Mouse (Mus musculus) kidney, adult 9 months (tissue): ENCODE results near the gene Adora3.
"Not testable (repeated sequence)": the region's sequence is repeated elsewhere in the genome, so short reads cannot be mapped to it uniquely, and the experiment has no call there.

ENCODE experiments used
- DNase-seq: peaks from one replicate; pipeline ENCODE4 v3.0.0; 2022

Gene Adora3

DNA sequence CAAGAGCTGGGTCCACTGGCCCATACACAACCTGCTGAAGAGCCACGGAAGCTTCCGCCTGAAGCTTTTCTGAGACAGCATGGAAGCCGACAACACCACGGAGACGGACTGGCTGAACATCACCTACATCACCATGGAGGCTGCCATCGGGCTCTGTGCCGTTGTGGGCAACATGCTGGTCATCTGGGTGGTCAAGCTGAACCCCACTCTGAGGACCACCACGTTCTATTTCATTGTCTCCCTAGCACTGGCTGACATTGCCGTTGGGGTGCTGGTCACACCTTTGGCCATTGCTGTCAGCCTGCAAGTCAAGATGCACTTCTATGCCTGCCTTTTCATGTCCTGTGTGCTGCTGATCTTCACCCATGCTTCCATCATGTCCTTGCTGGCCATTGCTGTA, 34.1 kb downstream of the Adora3 start:
- DNase-seq, result no peak

DNA sequence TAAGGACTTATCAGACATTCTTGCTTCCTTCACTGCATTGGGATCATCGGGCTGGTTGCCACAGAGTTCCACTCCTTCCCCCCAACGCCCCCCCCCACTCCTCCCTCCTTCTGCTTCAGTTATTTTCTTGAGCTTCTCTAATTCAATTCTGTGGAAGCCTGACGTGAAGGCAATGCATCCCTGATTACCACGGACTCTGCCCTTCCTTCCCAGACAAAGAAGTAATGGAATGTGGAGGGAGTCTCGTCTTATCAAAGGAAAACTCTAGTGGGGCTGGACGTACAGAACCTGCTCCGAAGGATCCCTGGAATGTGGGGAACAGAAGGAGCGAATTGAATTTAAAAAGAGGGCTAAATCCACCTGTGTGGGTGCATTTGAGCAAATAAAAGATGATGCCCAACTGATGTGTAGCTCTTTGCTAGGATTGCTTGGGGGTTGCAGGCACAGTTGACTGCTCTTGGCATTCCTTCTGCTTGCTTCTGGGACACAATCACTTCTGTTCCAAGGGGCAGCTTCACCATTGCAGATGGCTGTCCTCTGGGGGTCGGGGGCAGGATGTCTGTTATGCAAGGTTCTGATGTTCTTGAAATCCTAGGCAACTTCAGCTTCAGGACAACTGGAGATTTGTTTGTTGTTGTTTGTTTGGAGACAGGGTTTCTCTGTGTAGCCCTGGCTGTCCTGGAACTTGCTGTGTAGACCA, 37.4 kb downstream of the Adora3 start:
- no peak for DNase-seq

DNA sequence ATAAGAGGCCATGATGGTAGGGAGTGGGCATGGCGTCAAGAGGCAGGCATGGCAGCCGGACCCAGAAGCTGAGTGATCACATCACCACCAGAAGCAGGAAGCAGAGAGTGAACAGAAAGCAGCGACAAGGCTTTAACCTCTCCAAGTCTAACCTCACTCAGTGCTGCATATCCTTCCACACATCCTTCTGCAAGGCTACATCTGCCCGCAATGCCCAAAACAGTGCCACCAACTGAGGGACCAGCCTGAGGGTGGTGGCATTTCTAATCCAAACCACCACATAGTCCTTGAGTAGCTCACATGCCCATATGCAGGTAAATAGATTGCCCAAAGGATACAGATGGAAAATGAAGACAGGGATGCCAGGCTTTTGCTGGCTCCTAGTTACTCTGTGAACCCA, 38.3 kb downstream of the Adora3 start:
- DNase-seq, result no peak

DNA sequence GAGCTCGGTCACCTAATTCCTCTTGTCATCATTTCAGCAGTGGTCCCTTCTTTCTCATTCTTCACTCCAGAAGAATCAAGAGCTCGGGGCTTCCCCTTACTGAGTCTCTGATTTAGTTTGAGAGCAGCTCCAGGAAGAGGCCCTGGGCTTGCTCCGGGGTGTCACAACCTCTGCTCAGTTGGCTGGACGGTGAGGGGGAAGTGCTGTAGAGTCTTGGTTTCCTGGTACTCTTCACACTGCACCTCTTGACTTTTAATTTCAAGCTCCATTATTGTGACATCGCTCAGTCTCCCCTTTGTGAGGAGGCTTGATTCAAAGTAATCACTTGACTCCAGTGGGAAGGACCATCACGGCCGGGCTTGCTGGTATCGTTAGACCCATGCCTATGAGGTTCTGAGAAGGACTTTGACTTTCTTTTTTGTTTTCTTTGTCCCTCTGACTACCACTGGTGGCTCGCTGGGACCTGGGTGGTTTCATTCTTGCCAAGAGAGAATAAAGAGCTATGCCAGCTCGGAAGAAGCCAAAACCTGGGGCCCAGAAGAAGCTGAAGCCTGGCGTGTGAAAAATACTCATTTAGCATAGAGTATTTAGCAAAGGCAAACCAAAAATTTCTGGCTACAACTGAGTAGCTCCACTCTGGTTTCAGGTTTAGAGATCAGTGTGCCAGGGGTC, 40.0 kb downstream of the Adora3 start:
- DNase-seq, result no peak

DNA sequence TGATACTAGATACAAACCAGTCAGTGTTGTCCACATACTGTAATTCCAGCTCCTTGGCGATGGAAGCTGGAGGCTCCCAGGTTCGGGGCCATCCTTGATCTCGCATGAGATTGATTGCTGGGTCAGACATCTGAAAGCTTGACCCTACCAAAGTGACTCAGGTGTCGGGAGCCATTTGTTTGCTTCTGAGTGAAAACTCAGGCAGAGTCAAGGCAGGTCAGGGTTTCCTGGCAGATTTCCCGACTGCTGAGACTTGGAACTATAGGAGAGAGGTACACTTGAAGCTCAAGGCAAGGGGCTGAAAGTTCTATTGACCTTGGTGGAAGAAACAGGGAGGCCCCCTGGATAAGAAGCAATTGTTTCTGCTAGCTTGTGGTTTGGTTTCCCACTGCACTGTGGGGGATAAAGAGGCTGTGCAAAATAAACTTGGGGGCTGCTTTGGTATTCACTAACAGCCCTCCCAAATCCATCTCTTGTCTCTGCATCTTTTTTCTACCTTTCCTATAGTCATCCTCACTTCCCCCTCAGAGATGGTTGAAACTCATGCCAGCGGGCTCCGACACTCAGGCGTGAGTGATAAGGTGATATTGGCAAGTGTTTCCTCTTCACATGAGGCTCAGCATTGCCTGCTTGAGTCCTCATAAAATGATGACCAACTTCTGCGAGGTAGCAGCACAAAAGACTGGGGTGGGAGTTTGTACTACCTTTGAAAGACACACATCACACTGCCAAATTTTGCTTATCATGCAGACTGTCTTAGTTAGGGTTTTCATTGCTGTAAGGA, 41.6 kb downstream of the Adora3 start:
- DNase-seq, result no peak

DNA sequence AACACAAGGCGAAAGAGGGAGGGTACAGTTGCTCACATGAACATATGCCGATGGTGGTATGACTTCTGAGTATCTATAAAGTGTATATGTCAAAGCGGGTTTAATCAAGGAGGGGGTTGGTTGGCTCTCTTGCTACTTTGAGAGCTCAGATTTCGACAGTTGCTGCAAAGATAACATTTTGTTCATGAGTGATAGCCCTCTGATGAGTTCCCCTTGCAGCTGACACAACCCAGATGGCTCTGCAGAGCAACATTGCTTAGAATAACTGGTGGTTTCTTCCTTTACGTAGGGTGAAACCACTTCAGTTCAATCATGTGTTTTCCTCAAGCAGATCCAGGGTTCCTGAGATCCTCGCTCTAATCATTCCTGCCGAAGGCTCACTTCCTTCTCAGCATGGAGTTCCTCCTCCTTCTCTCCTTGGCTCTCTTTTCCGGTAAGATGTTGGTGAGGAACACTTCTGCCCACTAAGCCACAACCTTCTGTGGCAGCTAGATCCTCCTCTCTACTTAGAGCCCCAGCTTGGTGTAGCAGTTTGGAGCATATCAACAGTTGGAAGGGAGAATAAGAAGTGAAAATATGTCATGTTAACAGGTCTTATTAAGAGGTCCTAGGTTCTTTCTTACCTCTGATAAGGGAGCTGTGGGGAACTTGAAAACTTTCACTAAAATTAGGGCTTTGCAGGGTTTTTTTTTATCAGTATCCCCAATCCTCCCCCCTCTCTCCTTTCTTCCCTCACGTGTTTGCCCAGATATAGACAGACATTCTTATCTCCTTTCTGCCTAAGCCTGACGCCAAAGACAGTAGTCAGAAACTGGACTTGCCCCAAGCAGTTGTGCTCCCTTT, 43.4 kb downstream of the Adora3 start:
- DNase-seq, result no peak

DNA sequence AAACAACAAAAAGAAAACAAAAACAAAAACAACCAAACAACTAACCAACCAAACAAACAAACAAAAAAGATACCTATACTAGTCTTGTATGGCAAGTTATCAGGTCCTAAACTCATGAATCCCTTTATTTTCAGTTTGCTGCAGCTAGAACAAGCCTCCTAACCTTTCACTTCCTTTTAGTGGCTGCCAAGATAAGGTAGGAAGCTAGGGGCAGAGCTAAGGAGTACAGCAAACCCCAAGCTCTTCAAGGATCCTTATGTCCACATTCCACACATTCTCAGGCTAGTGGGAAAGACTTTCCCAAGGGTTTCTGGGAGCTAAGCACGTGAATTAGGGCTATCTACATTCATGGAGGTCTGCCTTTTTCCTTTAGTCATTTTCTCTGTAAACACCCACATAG, 44.6 kb downstream of the Adora3 start:
- DNase-seq, result no peak

DNA sequence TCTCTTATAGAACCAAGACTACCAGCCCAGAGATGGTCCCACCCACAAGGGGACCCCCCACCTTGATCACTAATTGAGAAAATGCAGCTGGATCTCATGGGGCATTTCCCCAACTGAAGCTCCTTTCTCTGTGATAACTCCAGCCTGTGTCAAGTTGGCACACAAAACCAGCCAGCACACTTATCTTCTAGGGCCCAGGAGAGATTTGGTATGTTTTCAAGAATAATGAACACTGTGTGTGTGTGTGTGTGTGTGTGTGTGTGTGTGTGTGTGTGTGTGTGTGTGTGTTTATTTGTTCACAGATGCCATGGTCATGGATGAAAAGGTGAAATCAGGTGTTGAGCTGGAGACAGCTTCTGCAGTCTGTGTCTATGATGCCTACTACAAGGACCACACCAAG, 45.8 kb downstream of the Adora3 start:
- DNase-seq, result not testable (repeated sequence)

DNA sequence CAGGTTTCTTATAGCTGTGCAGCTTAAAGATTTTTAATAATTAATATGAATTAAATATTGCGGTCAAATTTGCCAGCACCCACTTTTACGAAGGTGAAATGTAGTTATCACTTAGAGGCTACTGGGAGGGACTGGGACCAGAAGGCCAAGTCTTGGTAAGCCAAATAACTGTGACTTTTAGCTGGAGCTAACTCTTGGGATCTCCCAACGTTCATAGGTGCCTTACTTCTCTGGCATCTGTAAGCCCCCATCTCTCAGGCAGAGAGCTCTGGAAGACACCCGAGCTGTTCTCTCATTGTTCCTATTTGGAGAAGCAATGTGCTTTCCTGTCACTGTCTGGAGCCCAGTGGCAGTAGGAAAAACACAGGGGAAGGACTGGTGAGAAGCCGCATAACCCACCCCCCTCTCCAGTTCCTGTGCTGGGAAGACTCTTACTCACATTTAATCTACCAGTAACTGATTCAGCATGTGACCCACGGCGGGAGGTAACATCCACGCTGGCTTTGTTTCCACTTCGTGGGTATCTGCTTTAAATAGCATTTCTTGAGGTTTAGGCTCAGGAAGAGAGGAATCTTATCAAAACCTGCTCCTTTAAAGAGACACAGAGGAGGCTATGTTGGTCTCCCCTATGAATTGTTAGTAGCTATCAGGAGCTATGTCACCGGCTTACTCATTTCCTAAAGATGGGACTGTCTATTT, 47.1 kb downstream of the Adora3 start:
- no peak for DNase-seq

DNA sequence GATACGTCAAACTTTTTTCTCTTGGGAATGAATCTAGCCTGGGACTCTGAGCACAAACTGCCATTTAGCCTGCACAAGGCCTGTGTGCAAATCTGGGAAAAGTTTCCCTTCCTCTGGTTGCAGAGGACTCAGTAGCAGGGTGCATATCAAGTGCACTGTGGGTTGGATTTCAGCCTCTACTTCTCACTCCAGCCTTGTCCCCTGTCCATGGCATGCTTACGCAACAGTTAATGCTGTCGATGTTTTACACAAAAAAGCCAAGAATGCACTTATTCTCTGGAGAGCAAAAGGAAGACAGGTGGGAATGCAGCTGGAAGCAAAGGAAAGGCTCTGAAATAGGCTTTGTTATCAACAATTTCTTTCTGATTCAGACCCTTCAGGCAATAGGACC, 47.7 kb downstream of the Adora3 start:
- no peak for DNase-seq

DNA sequence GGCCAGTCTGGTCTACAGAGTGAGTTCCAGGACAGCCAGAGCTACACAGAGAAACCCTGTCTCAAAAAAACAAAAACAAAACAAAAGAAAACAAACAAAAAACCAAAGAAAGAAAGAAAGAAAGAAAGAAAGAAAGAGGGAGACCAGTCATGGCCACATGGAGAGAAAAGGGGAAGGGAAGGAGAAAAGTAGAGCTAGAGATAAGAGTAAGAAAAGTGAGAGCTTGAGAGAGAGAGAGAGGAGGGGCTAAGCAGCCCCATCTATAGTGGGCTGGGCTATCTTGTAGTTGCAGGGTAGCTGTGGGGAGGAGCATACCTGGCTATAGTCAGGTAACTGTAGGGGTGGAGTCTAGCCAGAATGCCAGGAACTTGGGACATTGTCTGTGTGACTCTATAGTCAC, 50.1 kb downstream of the Adora3 start:
- not testable (repeated sequence) for DNase-seq

DNA sequence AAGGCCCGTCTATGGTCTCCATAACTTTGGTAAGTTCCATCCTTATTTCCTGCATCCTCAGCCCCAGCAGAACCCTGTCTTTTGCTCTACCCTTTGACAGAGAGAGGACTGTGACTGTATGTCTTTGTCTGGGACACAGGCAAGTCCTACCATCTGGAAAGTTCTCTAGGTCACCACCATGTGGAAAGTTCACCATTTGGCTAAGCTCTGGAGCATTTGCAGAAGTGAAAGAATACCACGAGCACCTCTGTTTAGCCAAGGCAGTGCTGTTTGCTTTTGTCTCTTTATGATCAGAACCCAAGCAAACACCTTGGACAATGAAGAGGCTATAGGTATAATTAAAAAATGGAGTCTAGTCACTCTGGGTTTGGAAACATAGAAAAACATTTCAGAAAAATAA, 51.3 kb downstream of the Adora3 start:
- DNase-seq, result no peak

DNA sequence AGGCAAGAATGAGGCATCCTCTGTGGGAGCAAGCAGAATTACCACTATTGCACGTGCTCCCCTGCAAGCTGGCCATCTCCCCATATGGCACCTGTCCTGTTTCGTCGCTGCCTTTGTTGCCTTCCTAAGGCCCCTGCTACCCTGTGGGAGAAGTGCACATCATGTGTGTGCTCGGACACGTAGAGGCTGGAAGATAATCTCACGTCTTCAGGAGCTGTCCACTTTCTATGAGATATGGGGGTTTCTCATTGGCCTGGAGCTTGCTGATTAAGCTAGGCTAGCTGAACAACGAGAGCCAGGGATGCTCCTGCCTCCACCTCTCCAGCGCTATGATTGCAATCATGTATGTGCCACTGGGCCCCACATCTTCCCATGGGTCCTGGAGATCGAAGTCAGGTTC, 54.0 kb downstream of the Adora3 start:
- no peak for DNase-seq

DNA sequence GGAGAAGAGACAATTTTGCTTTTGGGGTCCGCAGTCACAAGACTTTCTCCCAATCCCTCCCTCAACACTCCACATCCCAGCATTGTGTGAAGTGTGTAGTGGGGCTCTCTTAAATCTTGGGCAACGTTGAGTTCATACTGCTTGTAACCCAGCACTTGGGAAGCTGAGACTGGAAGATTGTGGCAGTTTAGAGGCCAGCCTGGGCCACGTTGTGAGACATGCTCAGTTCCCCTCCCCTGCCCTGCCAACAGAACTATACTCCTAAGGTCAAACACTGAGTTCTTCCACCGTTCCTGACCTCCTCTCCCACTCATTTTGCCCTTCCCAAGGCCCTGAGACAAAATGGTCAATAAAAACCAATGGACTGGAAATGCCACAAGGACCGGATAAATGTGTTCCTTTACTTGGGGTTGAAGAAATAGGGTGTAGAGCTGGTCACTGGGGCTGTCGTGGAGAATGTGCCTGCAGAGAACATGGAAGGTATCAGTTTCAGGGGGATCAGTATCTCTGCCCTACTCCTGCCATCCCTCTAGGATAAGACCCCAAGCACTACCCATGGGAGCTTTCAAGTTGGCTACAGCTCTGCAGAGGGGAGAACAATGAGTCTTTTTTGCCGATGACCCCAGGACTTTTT, 57.0 kb downstream of the Adora3 start:
- DNase-seq, result peak; percentile 27

DNA sequence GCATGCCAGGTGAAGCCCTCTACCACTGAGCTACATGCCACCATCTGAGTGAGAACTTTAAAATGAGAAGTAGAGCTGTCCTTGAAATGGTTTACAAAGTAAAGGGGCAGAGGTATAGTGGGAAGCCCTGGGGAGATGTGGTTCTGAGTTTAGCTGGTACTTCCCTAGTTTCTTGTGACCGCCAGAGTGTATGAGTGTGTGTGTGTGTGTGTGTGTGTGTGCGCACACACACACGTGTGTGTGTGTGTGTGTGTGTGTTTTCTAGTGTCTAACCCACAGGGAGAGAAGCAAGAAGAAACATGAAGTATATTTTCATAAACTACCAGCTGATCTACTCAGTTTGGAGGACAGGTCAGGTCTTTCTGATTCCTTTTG, 57.5 kb downstream of the Adora3 start:
- DNase-seq, result no peak

DNA sequence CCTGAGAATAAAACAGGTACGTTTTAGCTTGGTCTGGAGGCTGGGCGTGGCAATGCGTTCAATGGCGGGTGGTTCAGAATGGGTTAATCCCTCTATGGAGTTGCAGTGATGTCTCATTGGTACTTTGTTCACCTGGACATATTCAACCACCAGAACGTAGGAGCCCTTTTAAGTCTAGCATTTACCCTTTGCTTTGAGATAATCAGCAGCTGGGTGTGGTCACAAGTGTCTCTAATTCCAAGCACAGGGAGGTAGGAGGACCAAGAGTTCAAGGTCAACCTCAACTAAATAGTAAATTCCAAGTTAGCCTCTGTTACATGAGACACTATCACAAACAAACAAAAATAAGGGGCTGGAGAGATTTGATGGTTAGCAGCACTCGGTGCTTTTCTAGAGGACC, 58.1 kb downstream of the Adora3 start:
- no peak for DNase-seq

DNA sequence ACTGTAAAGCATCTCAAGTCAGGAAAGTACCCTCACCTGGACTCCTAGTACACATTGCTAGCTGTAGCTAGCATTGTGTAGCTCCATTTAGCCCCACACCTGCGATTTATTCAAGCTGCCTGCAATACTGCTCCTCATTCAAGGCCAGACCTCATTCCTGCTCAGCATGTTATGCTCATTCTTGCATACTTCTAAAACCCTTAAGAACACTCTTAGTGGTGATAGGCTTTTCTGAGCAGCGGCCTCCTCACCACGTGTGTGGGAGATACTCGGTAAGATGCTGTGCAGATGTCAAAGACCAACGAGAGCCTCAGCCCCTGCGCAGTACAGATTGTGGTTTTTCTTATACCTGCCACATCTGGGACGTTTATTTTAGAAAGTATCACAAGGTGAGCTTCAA, 59.2 kb downstream of the Adora3 start:
- no peak for DNase-seq

DNA sequence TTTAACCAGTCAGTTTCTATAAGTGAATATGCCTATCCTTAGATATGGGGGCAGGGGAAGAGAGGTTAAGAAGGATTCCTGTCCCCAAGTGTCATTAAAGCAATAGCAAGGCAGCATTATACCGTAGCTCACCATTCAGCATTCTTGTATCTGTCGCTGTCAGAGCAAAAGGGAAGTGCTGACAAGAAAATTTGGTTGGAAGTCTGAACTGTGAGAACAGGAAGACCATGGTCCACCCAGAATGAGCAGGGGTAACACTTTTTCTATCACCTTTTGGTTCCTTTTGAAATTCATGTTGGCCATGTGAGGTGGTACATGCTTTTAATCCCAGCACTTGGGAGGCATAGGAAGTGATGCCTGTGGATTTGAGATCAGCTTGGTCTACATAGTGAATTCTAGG, 60.4 kb downstream of the Adora3 start:
- no peak for DNase-seq

DNA sequence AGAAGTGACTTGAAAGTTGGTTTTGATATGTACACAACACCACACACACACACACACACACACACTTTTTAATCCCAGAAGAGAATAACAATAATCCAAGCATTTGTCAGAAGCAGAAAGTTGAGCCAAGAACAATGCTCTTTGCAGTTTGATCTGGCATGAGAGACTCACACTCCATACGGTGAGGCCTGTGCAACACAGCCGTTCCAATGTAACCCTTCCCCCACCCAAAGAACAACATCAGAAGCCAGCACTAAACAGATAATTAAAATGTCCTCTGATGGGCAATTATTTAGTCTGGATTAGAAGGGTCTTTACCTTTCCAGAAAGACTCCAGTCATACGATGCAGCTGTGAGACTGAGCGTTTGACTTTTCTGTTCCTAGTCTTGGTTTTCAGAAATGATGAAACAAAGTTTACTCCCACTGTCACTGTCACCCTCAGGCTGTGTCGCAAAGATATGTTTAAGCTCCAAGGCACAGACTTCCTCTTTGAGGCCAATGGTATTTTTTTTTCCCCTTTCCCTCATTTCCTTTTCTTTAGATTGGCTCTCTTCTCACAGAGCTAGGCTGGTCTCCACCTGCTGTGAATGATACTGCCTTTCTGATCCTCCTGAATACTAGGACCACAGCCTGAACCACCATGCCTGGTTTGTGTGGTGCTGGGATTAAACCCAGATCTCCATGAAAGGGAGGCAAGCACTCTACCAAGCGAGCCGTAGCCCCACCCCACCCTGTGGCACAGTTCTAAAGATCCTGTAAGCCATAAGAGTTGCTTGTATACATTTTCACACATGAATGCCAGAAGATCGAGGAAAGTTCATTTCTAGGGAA, 61.8 kb downstream of the Adora3 start, which contains the start of gene I830077J02Rik:
TSS of gene I830077J02Rik (minus strand) at position 425 of the 832 bp plus-strand sequence.
- no peak for DNase-seq

DNA sequence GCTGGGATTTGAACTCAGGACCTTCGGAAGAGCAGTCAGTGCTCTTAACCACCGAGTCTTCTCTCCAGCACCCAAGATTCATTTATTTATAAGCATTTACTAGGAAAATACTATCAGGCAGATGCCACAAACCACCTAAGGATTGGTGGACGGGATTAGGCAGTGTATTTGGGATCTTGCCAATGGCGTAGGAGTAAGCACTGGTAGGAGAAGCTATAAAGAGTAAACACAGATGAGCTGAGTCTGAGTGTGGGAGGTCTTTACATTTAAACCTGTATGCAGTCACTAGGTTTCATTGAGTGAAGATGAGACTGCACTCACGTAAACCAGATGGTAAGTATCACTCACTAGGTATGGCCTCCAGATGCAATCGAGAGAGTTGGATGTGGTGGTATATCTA, 63.3 kb downstream of the Adora3 start:
- DNase-seq, result no peak

DNA sequence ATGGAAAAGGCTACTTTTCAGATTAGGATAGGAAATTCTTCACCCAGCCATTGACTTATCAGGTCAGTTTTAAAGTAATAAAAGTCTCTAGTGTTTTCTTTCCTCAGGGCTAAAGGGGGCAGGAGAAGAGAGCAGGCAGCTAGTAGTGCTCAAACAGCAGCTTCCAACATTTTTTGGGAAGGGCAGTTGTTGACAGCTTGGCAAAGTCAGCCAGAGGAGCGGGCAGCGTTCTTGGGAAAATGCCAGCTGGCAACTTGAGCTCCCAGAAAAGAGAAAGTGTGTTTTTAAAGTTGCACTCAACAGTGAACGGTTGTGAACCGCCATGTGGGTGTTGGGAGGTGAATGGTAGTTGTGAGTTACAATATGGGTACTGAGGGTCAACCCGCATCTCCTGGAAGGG, 64.4 kb downstream of the Adora3 start:
- peak; percentile 60 for DNase-seq
